Mouse (Mus musculus) heart, embryonic 10.5 days (tissue): Measurements from ENCODE around the gene Dlx3. TPM values are rescaled to one million over a fixed set of nuclear protein-coding genes. Genes with fewer than 3 reads are reported as not detected.

Source experiments
- DNase-seq: peaks from one replicate; pipeline ENCODE4 v3.0.0-alpha.2; 2017; ENCODE audit warnings: low spot score
- H3K27ac ChIP-seq: fragments of 300-500 bp; sonication (generic); 2 replicates; pipeline ENCODE4 v1.5.1; 2016; ENCODE audit warnings: mild to moderate bottlenecking
- H3K27me3 ChIP-seq: fragments of 300-500 bp; sonication (generic); 2 replicates; pipeline ENCODE4 v1.6.1; 2016; ENCODE audit warnings: mild to moderate bottlenecking; ENCODE audit not compliant: poor library complexity, insufficient read depth, severe bottlenecking
- H3K36me3 ChIP-seq: fragments of 300-500 bp; sonication (generic); 2 replicates; pipeline ENCODE4 v1.6.1; 2016; ENCODE audit warnings: mild to moderate bottlenecking, moderate library complexity
- H3K4me1 ChIP-seq: fragments of 300-500 bp; sonication (generic); 2 replicates; pipeline ENCODE4 v1.6.1; 2016; ENCODE audit warnings: mild to moderate bottlenecking
- H3K4me3 ChIP-seq: fragments of 300-500 bp; sonication (generic); 2 replicates; pipeline ENCODE4 v1.5.1; 2016; ENCODE audit warnings: mild to moderate bottlenecking, moderate library complexity
- H3K9me3 ChIP-seq: fragments of 300-500 bp; sonication (generic); 2 replicates; pipeline ENCODE4 v1.6.1; 2016; ENCODE audit warnings: mild to moderate bottlenecking, moderate library complexity
- WGBS: fragments of 180-500 bp; shearing (Covaris S2); methylation state at CpG from one replicate; pipeline ENCODE4 v1.1.7; 2016; 5-methylcytosine and 5-hydroxymethylcytosine counted together
- polyA plus RNA-seq: library from polyadenylated mRNA; unstranded; fragments of >200 nt; fragmentation: Nextera tagmentation; extraction: Ambion mirVana; gene quantifications from 2 replicates; pipeline ENCODE4 v1.2.1, GENCODE M21; 2016

Gene Dlx3
- polyA plus RNA-seq, 1 experiment from 2014 or later, result 3.2 TPM

DNA sequence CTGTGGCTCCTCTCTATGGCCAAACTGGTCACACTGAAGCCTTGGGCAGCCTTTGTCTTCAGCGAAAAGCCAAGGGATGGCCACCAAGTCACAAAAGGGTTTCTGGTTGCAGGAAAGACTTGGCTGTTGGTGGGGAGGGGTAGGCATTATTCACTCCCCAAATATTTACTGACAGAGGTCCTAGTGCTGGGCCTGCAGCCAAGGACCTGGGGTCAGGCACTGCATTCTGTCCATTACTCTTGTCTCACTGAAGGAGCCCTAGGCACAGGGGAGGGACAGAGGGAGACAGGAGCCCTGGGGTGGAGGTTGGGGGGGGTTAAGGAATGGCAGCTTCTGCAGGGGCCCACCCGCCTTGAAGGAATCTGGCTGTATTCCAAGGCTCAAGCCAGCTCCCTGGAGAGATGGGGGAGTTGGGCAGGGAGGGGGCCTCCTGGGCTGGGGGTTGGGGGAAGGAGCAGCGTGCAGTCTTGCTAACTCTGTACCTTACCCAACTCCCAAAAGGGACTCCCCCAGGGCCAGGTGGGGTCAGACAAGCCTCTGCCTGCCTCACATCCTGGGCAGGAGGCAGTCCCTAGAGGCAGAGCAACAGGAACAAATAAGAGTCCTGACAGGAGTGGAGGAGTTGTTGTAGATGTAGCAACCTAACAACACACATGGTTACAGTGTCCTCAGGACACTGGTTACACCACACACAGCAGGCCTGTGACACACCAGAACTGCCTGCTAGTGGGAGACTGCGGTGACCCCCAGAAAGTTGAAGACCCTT lies 23.1 kb upstream of the Dlx3 start:
- no peak for DNase-seq

DNA sequence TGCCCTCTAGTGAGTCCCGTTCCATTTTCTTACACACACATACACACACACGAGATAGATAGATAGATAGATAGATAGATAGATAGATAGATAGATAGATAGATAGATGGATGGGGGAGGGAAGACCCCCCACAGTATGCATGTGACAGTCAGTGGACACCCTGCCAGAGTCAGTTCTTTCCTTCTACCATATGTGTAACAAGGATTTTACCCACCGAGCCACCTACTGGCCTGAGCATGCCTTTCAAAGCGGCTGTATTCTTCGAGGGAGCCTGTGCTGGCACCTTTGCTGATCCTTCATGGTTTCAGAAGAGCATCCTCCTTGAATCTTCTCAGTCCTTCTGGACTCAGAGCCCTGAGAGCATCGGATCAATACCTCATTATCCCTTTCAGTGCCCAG lies 22.0 kb upstream of the Dlx3 start:
- H3K4me1 ChIP-seq, result peaks cover 34% of the 10 kb centered on the region
- H3K36me3 ChIP-seq, result no peaks in the 10 kb centered on the region
- no peak overlapping the region for H3K27ac ChIP-seq
- DNase-seq, result no peak
- no peak overlapping the region for H3K4me3 ChIP-seq
- no peaks in the 10 kb centered on the region for H3K9me3 ChIP-seq
- WGBS, result 65% methylated on average over 6 of the region's 6 CpGs
- no peaks in the 10 kb centered on the region for H3K27me3 ChIP-seq

More for the DNA sequence above, 23.1 kb upstream of the Dlx3 start:
- WGBS, result 65% methylated on average over 4 of the region's 4 CpGs
- H3K27me3 ChIP-seq, result no peaks in the 10 kb centered on the region
- no peaks in the 10 kb centered on the region for H3K9me3 ChIP-seq
- peak overlapping the region; percentile 49 for H3K27ac ChIP-seq
- no peaks in the 10 kb centered on the region for H3K36me3 ChIP-seq
- no peak overlapping the region for H3K4me3 ChIP-seq
- H3K4me1 ChIP-seq, result peaks cover 35% of the 10 kb centered on the region

DNA sequence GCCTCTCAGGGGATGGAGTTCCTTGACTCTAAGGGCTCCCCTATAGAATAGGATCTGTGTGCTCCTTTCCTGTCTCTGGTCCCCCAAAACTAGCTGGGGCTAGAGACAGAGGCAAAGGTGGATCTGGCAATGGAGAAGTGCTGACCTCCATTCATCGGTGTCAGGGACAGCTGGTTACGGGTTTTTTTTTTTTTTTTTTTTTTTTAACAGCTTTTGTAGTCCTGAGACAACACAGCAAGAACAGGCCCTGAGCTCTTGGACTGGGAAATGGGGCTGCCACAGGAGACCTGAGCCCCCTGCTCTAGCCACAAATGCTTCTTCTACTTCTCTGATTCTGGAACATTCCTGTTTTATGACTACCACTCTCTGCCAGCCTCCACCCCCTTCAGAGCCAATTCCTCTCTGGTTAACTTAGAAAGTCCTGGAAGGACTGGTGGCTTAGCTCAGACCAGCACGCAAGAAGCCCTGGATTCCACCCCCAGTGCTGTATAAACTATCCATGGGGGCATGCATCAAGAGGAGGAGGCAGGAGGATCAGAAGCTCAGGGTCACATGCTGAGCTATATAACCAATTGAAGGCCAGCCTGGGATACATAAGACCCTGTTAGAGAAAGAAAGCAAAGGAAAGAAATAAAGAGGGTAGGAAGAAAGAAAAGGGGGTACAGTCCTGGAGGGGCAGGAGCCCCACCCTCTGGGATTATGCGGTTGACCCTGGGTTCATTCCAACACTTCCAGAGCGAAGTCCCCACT lies 21.4 kb upstream of the Dlx3 start:
- Histone ChIP-seq H3K27ac (no peak overlapping the region), H3K36me3 (no peaks in the 10 kb centered on the region), H3K4me1 (peaks cover 29% of the 10 kb centered on the region), H3K4me3 (no peak overlapping the region), H3K9me3 (no peaks in the 10 kb centered on the region), H3K27me3 (no peaks in the 10 kb centered on the region)
- DNase-seq, result no peak
- WGBS, result 83% methylated on average over 5 of the region's 5 CpGs

DNA sequence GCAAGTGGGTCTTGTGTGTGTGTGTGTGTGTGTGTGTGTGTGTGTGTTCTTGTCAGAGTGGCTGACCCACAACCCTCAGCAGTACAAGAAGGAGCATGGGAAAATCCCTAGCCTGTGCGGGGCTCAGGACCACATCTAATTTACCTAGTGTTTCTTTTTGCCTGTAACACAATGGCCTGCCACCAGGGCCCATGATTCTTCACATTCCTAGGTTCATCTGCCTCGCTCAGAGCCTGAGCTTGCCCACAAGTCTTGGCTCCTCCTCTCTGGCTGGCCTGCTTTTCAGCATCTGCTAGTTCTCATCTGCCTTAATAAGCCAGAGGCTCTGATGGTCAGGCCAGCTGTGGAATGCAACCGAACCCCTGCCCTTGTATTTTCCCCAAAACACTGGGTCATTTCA lies 19.5 kb upstream of the Dlx3 start:
- no peak overlapping the region for H3K27ac ChIP-seq
- no peaks in the 10 kb centered on the region for H3K27me3 ChIP-seq
- no peak overlapping the region for H3K4me3 ChIP-seq
- H3K4me1 ChIP-seq, result peaks cover 46% of the 10 kb centered on the region
- whole genome bisulfite sequencing, result 46% methylated on average over 3 of the region's 3 CpGs
- no peaks in the 10 kb centered on the region for H3K36me3 ChIP-seq
- H3K9me3 ChIP-seq, result no peaks in the 10 kb centered on the region
- DNase-seq, result no peak

DNA sequence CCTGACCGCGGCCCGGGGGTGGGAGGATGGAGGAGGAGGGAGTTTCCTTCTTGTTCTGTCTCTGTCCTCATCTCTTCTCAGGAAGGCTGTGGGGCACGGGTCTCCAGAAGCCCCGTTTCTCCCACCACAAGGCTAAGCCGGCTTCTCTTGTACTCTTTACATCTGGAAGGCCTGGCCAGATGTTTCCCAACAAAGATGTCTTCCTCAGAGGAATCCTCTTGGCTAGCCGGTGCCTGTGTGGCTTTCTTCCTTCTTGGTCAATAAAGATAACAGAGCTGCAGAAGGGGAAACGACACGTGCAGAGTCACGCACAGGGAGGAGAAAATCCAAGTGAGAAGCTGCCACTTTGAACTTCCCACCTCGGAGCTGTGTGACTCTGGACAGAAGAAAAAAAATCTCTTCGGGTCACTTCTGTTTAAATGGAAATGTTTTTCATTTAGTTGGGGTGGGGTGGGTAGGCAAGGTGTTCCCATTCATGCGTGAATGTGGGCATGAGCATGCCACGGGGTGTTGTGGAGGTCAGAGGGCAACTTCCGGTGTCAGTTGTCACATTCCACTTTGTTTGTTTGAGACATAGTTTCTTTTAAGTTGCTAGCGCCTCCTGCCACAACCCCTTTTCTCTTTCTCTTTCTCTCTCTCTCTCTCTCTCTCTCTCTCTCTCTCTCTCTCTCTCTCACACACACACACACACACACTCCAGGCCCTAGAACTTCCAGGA lies 18.7 kb upstream of the Dlx3 start:
- no peak for DNase-seq
- H3K4me3 ChIP-seq, result no peak overlapping the region
- H3K36me3 ChIP-seq, result no peaks in the 10 kb centered on the region
- H3K27ac ChIP-seq, result peak overlapping the region; percentile 12; the same call in 1 of the 2 replicates
- H3K4me1 ChIP-seq, result peaks cover 54% of the 10 kb centered on the region
- WGBS, result 34% methylated on average over 16 of the region's 16 CpGs
- 0 out of 2 replicates have a peak, but pooled peaks cover 5% of the 10 kb centered on the region for H3K27me3 ChIP-seq
- no peaks in the 10 kb centered on the region for H3K9me3 ChIP-seq

DNA sequence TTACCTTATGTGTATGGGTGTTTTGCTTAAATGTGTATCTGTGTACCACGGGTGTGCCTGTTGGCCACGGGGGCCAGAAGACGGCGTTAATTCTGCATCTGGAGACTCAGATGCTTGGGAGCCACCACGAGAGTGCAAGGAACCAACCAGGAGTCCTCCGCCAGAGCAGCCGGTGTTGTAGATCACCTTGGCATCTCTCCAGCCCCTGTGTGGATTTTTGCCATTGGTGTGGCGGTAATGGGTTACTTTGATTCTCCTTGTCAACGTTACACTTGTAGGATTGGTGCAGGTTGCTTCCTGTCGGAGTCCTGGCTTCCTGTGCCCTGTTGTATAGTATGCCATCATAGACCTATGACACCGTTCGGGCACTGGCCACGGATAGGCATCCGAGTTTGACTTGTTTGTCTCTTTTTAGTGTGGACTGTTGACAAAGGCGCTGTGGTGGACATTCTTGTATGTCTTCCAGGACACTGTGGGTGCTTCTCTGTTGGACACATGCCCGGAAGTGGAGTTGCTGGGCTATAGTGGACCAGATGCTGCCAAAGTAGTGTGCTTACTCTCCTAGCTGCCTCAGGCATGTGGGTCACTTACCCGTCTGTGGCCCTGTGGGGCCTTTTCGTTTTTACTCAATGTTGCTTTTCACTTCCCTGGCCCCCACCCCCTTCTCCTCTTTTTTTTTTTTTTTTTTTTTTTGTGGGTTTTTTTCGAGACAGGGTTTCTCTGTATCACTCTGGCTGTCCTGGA lies 17.6 kb upstream of the Dlx3 start:
- no peak for DNase-seq
- Histone ChIP-seq H3K4me1 (peaks cover 52% of the 10 kb centered on the region), H3K4me3 (no peak overlapping the region), H3K9me3 (no peaks in the 10 kb centered on the region), H3K27me3 (0 out of 2 replicates have a peak, but pooled peaks cover 5% of the 10 kb centered on the region), H3K36me3 (no peaks in the 10 kb centered on the region), H3K27ac (no peak overlapping the region)
- WGBS, result 90% methylated on average over 19 of the region's 19 CpGs

DNA sequence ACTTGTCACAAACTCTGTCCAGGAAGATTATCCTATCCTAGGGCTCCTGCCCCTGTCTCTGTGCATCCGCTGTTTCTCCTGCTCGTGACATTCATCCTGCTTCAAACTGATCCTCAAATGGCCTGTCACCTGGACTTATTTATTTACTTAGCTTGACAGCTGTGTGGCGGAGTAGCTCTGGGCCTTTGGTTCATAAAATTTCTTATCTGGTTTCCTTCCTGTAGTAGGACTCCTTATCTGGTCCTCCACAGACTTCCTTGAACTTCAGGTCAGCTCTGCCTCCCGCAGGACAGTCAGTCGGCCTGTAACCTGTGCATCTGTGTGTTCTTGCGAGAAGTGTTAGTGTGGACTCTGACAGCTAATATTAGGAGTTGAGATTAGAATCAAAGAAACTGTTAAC lies 15.7 kb upstream of the Dlx3 start:
- 25% methylated on average over 6 of the region's 6 CpGs for WGBS
- no peak overlapping the region for H3K4me3 ChIP-seq
- DNase-seq, result no peak

DNA sequence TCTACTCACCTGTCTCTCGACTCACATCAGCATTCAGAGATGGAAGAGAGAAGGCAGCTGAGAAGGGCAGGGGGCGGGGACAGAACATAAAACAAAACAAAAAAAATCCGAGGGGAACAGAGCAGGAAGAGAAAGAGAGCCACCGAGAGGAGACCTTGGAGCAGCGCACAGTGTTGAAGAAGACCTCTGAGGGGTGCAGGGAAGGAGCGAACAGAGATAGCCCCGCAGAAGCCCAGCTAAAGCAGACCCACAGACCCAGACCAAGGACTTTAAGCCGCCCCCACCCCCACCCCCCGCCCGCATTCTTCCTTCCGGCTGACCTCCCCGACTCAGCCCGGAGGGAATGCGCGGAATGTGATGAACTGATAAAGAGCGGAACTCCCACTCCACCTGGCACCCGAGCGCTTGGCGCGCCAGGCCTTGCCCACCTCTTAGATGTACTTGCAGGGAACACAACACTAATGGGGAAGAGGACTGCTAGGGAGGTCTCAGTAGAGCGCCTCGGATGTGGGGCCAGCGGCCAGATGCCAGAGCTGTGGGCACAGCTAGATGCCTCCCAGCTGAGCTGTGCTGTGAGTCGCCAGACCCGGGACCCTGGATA lies 14.5 kb upstream of the Dlx3 start:
- peak overlapping the region; percentile 63; the same call in 1 of the 2 replicates for H3K27ac ChIP-seq

More for the DNA sequence above, 15.7 kb upstream of the Dlx3 start:
- no peaks in the 10 kb centered on the region for H3K9me3 ChIP-seq
- H3K36me3 ChIP-seq, result no peaks in the 10 kb centered on the region
- peaks cover 45% of the 10 kb centered on the region for H3K4me1 ChIP-seq
- no peak overlapping the region for H3K27ac ChIP-seq
- H3K27me3 ChIP-seq, result 0 out of 2 replicates have a peak, but pooled peaks cover 5% of the 10 kb centered on the region

DNA sequence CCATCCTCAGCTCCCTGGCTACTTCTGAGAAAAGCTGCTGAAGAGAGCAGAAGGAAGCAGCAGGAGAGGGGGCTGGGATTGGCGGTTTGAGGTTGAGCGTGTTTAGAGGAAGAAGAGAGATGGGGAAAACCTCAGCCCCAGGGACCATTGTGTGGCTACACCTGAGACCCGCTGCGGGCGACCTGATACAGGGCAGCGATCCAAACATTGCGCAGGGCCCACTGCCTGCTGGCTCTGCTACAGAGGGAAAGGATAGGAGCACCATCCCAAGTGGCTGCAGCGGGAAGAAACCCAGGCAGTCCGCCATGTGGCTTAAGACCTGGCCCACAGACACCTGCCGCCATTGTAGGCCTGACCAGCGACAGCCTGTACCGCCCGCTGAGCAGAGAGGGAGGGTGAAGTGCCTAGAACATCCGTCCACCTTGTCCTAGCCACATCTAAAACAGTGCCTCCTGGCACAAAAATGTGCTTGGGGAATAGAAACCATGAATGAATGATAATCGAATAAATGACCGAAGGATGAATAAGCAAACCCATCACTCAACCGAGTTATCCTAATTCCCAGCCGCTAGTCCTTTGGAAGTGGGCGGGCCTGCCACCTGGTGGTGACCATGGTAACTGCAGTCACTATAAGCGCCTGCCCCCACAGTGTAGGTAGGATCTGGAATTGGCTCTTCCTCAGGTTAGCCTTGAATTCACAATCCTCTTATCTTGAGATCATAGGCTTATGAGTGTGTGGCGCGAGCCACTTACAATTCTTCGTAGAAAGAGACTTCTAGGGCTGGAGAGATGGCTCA lies 13.3 kb upstream of the Dlx3 start:
- Histone ChIP-seq H3K4me3 (no peak overlapping the region), H3K4me1 (peaks cover 33% of the 10 kb centered on the region), H3K27me3 (0 out of 2 replicates have a peak, but pooled peaks cover 5% of the 10 kb centered on the region), H3K9me3 (no peaks in the 10 kb centered on the region), H3K36me3 (no peaks in the 10 kb centered on the region), H3K27ac (0 out of 2 replicates have a peak overlapping the region, but pooled peaks have one; percentile 18)
- WGBS, result 31% methylated on average over 23 of the region's 23 CpGs
- peak; percentile 88 for DNase-seq

More for the DNA sequence above, 14.5 kb upstream of the Dlx3 start:
- Histone ChIP-seq H3K4me1 (peaks cover 45% of the 10 kb centered on the region), H3K27me3 (0 out of 2 replicates have a peak, but pooled peaks cover 5% of the 10 kb centered on the region), H3K9me3 (no peaks in the 10 kb centered on the region), H3K4me3 (peak overlapping the region; percentile 48), H3K36me3 (no peaks in the 10 kb centered on the region)
- no peak for DNase-seq
- 2% methylated on average over 25 of the region's 25 CpGs for WGBS

DNA sequence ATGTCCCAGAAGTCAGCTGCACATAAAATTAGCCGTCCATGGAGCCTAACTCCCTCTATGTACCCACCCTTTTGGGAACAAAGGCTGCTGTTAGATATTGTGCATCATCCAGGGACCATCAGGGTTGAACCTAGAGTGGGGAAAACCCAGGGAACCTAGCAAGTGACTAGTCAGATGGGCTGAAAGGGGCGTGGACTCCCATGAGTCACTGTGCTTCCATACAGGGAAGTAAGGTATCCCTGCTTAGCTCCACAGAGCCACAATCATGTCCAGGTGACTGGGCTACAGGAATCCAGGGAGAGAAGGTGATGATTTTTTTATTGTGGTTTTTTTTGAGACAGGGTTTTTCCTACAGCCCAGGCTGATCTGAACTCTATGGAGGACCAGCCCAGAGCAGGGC lies 10.9 kb upstream of the Dlx3 start:
- Histone ChIP-seq H3K4me1 (peaks cover 33% of the 10 kb centered on the region), H3K36me3 (no peaks in the 10 kb centered on the region), H3K4me3 (no peak overlapping the region), H3K27ac (no peak overlapping the region), H3K9me3 (no peaks in the 10 kb centered on the region), H3K27me3 (0 out of 2 replicates have a peak, but pooled peaks cover 14% of the 10 kb centered on the region)
- WGBS, result 75% methylated on average over 2 of the region's 2 CpGs
- no peak for DNase-seq

DNA sequence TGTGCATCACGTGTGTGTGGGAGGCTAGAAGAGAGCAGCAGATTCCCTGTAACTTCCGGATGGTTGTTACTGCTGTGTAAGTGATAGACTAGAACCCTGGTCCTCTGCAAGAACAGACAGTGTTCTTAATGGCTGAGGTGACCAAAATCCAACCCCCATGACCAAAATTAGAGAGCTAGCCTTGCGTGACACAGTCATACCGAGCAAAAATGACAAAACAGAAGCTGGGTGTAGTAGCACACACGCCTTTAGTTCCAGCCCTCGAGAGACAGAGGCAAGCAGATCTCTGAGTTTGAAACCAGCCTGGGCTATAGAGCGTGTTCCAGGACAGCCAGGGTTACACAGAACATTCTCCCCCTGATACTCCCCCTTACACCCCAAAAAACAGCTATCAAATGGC lies 9.8 kb upstream of the Dlx3 start:
- Histone ChIP-seq H3K27me3 (peaks cover 16% of the 10 kb centered on the region; the same call in 1 of the 2 replicates), H3K36me3 (no peaks in the 10 kb centered on the region), H3K4me1 (peaks cover 22% of the 10 kb centered on the region), H3K9me3 (no peaks in the 10 kb centered on the region), H3K27ac (no peak overlapping the region), H3K4me3 (no peak overlapping the region)
- WGBS, result 79% methylated on average over 7 of the region's 7 CpGs
- no peak for DNase-seq
